Mouse (Mus musculus) T-helper 1 cell (primary cell): Measurements from ENCODE around the gene Map3k7cl.

Source experiments
- in situ Hi-C: fragments of 300-600 bp; cut with MboI, MseI; formaldehyde crosslinking; loops from one replicate; pipeline ENCODE4 v1.15.1; 2025; ENCODE audit warnings: high pct_unique_total_duplicates

The Map3k7cl gene

GRCm38 (mm10) chr16:87552907-87553691, at the start of gene Map3k7cl:
TSS of gene Map3k7cl (plus strand) at chr16:87553330.
- in situ Hi-C loops, result no loop called here

DNA sequence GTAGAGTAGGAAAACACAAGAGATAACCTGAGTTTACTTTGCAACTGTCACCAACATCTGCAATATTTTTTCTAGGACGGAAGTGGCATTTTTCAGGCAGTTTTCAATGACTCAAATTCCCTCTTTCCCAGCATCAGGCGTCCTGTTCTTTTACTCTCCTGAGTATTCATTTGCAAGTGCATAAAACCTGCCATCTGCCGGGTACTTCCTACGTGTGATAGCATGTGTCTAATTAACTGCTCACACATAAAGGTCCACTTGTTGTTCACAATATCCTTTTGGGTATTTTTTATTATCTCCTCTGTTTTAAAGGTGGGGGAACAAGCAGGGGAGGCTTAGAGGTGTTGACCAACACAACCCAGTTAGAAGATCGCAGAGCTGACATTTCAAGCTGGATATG, 41.4 kb upstream of the Map3k7cl start:
- in situ Hi-C loops, result loop anchor here (5.0 to 25.0 kb wide), 2 partner anchors 66 to 701 kb away; no protein-coding TSS in a partner anchor

DNA sequence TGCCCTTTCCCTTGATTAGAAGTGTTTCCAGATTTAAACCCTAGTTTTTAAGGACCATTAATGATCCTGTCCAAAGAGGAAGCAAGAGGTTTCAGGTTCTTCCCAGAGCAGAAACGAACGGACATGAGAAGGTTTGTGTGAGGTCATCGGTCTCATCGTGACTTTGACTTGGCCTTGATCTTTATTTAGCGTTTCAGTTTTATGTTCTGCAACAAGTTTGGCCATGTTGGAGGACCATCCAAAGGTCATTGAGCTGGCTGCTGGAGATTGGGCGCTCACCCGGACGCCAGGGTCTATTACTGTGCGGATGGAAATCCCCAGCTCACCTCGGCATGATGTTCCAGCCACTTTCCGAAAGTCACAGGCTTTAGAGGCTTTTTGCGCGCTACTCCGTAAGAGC, 40.8 kb upstream of the Map3k7cl start:
- in situ Hi-C loops, result loop anchor here (5.0 to 25.0 kb wide), 2 partner anchors 65 to 700 kb away; no protein-coding TSS in a partner anchor

GRCm38 (mm10) chr16:87524228-87524627, 28.9 kb upstream of the Map3k7cl start:
- in situ Hi-C loops, result loop anchor here (25.0 kb wide), 1 partner anchor 688 kb away; no protein-coding TSS in a partner anchor

DNA sequence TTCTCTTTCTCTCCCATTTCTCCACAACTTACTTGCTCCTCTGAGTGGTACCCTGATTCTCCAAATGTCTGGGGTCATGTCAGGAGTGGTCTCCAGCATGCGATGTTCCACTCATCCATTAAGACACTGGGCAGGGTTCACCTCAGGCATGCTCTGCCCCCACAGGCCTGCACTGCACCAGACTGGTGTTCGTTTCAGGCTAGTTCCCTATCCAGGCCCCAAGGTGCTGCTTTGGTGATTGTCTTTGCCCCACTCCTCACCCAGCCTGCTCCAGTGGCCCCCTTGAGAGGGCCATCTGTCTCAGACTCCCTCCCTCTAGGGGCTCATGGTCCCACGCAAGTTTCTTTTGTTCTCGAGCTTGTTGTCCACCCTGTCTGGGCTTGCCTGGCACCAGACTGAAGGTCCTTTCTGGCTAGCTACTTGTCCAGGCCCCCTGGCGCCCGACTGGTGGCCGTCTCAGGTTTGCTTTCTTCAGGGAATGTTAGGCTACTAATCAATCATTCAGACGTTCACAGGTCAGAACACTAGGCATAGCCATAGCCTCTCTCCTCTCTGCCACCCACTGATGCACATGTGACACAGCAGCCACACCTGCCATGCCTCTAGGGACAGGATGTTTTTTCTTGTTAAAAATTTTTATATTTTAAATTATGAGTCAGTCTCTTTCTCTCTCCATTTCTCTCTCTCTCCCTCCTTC, 25.4 kb upstream of the Map3k7cl start:
- in situ Hi-C loops, result no loop called here

- in situ Hi-C loops, result no loop called here
Measured at GRCm38 (mm10) chr16:87528755-87529154, 24.4 kb upstream of the Map3k7cl start.

- in situ Hi-C loops, result no loop called here
Measured at GRCm38 (mm10) chr16:87548348-87548747, 4.8 kb upstream of the Map3k7cl start.

GRCm38 (mm10) chr16:87556320-87556719, 3.2 kb downstream of the Map3k7cl start:
- in situ Hi-C loops, result no loop called here

DNA sequence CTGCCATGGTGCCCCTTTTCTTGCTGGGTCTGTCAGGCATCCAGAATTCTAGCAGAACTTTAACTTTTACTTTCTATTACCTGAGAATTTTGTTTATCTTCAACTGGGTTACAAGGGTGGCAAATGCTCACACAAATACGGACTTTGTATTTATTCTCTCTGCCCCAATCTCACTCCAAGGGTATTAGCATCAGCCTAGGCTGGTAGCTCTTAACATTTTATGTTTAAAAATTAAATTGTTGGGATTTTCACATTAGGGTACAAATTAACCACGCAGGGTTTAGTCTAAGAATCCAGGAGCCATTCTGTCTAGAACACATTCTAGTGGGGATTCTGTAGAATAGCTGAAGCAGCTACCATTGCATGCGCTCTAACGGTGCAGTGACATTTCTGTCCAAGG, 8.4 kb downstream of the Map3k7cl start:
- in situ Hi-C loops, result loop anchor here (10.0 kb wide), 1 partner anchor 1093 kb away; no protein-coding TSS in a partner anchor

GRCm38 (mm10) chr16:87563524-87563923, 10.4 kb downstream of the Map3k7cl start:
- in situ Hi-C loops, result loop anchor here (10.0 kb wide), 1 partner anchor 1091 kb away; no protein-coding TSS in a partner anchor

- in situ Hi-C loops, result loop anchor here (10.0 kb wide), 1 partner anchor 1090 kb away; no protein-coding TSS in a partner anchor
Measured at GRCm38 (mm10) chr16:87564564-87564963, 11.4 kb downstream of the Map3k7cl start.

DNA sequence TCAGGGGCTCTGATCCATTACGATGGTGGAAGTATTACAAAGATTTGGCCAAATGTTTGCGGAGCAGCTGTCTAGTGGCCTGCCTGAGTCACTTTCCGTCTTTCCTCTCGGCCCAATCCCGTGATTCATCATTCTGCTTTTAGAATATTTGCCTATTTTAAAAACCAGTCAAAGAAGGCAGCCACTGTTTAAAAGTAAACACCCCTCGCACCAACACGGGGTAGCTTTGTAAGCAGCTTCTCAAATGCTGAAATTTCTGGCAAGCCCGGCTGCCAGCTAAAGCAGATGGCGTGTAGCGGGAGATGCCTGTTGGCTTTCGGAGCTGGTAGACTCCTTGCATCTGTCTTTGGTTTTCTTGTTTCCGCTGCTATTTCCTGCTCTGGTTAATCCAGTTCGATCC, 14.4 kb downstream of the Map3k7cl start:
- in situ Hi-C loops, result loop anchor here (10.0 kb wide), 1 partner anchor 1087 kb away; no protein-coding TSS in a partner anchor

- in situ Hi-C loops, result loop anchor here (10.0 kb wide), 1 partner anchor 1087 kb away; no protein-coding TSS in a partner anchor
Measured at GRCm38 (mm10) chr16:87568241-87568640, 15.1 kb downstream of the Map3k7cl start.

DNA sequence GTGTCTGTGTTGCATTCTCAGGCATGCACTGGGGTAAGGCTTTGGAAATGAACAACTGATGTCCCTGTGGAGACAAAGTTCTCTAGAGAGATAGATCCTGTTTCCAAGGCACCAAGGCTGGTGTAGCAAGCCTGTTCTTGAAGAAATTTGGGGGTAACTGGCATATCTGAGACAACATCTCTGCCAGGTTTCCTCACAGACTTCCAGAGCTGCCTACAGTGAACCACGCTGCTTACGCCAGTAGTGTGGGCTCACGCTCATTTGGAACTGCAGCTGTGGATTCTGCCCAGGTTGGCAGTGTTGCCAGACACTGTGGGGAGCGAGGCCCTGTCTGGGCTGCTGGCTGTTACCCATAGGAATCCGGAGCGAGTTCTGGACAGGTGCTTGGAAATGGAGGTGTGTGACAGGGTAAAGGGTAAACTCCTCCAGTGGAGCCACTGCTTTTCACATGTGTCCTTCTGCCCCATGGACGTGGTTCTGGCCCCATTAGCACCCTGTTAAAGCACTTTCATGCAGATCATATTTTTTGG, 16.5 kb downstream of the Map3k7cl start:
- in situ Hi-C loops, result loop anchor here (10.0 kb wide), 1 partner anchor 1085 kb away; no protein-coding TSS in a partner anchor

GRCm38 (mm10) chr16:87570334-87570733, 17.2 kb downstream of the Map3k7cl start:
- in situ Hi-C loops, result no loop called here

- in situ Hi-C loops, result no loop called here
Measured at GRCm38 (mm10) chr16:87573409-87573808, 20.3 kb downstream of the Map3k7cl start.

- in situ Hi-C loops, result no loop called here
Measured at GRCm38 (mm10) chr16:87574160-87574559, 21.0 kb downstream of the Map3k7cl start.

GRCm38 (mm10) chr16:87575600-87575999, 22.5 kb downstream of the Map3k7cl start:
- in situ Hi-C loops, result loop anchor here (5.0 kb wide), 1 partner anchor 63 kb away; no protein-coding TSS in a partner anchor

GRCm38 (mm10) chr16:87578881-87579280, 25.8 kb downstream of the Map3k7cl start:
- in situ Hi-C loops, result loop anchor here (5.0 kb wide), 1 partner anchor 67 kb away; no protein-coding TSS in a partner anchor

DNA sequence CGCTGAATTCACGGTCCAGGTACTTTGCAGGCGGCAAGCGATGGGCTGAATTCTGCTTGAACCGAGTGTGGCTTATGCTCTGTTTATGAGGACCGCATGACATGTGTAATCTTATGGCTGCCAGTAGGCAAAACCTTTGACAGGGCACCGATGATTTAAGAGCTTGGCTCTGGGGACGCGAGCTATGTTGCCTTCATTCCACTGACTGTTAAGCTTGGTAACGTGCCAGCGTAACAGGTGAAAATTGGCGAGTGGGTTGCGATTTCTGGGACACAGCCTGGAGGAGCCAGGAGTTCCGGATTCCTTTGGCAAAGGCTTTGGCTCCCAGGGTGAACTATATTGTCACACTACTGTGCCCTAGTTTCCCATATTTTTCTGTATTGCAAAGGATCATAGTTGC, 26.3 kb downstream of the Map3k7cl start:
- in situ Hi-C loops, result loop anchor here (5.0 kb wide), 1 partner anchor 67 kb away; no protein-coding TSS in a partner anchor

DNA sequence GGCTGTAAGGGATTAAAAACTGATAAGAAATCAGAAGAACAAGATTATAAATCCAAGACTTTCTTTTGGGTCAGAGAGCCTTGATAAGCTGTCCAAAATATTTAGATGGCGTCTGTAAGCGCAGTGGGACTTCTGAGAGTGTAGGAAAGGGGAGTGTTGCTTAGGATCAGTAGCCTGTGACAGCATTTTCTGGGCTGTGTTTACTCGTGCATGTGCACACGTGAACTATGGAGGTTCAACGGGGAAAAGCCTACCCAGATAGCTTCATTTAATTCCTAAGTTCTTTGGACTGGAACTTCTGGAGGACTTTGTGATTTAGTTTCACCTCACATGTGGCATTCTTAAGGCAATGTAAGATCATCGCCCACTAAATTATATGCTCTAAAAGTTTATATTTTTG, 29.6 kb downstream of the Map3k7cl start:
- in situ Hi-C loops, result no loop called here

DNA sequence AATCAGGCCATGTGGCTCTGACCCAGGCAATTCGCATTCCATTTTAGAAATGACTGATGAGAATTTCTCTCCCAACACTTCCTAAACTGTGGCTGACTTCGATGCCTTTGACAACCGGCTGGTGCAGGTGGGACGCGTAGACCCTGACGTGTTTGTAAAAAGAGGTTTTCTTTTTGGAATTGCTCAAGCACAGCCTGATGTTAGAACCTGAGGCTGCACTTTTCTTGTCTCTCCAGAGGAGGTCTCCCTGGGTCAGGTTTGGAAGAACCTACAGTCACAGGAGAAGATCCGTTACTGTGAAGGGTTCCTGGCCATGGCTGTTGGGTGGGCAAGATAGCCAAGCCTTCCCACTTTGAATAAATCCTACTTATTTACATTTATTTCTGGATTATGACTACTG, 31.5 kb downstream of the Map3k7cl start:
- in situ Hi-C loops, result no loop called here
